Mouse (Mus musculus) cortical plate, adult 2 months (tissue): ENCODE results near the gene Ptgr2.
"Not testable (repeated sequence)": the region's sequence is repeated elsewhere in the genome, so short reads cannot be mapped to it uniquely, and the experiment has no call there.

Experiments
- CTCF ChIP-seq: fragments of 200-500 bp; IDR thresholded peaks from 2 replicates; pipeline ENCODE4 v1.5.1; 2011; ENCODE audit warnings: mild to moderate bottlenecking, control low read depth, low read length; ENCODE audit not compliant: insufficient read depth; ENCODE audit errors: extremely low read depth
- POLR2A ChIP-seq: fragments of 200-500 bp; IDR thresholded peaks from 2 replicates; pipeline ENCODE4 v1.6.1; 2011; ENCODE audit warnings: mild to moderate bottlenecking, low read length, control low read depth; ENCODE audit not compliant: insufficient read depth; ENCODE audit errors: extremely low read depth

DNA sequence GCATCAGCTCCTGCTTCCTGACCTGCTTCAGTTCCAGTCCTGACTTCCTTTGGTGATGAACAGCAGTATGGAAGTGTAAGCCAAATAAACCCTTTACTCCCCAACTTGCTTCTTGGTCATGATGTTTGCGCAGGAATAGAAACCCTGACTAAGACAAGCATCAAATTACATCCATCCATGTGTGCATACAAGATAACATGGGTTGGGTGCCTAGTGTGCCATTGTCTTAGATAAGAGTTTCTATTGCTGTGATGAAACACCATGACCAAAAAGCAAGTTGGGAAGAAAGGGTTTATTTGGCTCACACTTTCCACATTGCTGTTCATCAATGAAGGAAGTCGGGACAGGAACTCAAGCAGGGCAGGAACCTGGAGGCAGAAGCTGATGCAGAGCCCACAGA, 73.7 kb downstream of the Ptgr2 start:
- TF ChIP-seq CTCF, POLR2A: not testable (repeated sequence)
